Mouse (Mus musculus): ENCODE data around the gene Tbc1d8. TPM values are rescaled to one million over a fixed set of nuclear protein-coding genes. Genes with fewer than 3 reads are reported as not detected.

Tbc1d8 gene
- polyA plus RNA-seq, 1 experiment, result 30.9 TPM

- no peak for TF ChIP-seq POLR2A (IDR thresholded peaks at IDR 0.05; ENCODE audit: borderline replicate concordance, extremely low read depth, low read depth, low read length)
- TF ChIP-seq CTCF (IDR thresholded peaks at IDR 0.05; ENCODE audit: insufficient read depth, low read length), result peak; percentile 98
- no peaks in the 10 kb centered on the region; the same call in 1 of the 2 replicates for H3K4me1 ChIP-seq (ENCODE audit: control insufficient read depth, insufficient read depth, low read length)
- whole genome bisulfite sequencing, result 64% methylated on average over 3 of the region's 3 CpGs
Measured at GRCm38 (mm10) chr1:39392189-39392588, 86.4 kb downstream of the Tbc1d8 start.

GRCm38 (mm10) chr1:39391652-39392051, 86.9 kb downstream of the Tbc1d8 start:
- no peak for DNase-seq
- WGBS, result 91% methylated on average over 6 of the region's 6 CpGs
- no peak overlapping the region for H3K4me3 ChIP-seq (replicated peaks; ENCODE audit: extremely low read depth, low read depth, low read length)
- TF ChIP-seq CTCF (IDR thresholded peaks at IDR 0.05; ENCODE audit: insufficient read depth, low read length) (no peak), POLR2A (IDR thresholded peaks at IDR 0.05; ENCODE audit: borderline replicate concordance, extremely low read depth, low read depth, low read length) (no peak)
- no peaks in the 10 kb centered on the region; the same call in 1 of the 2 replicates for H3K4me1 ChIP-seq (ENCODE audit: control insufficient read depth, insufficient read depth, low read length)

More at GRCm38 (mm10) chr1:39392189-39392588, 86.4 kb downstream of the Tbc1d8 start:
- DNase-seq, result peak; percentile 83
- no peak overlapping the region for H3K4me3 ChIP-seq (replicated peaks; ENCODE audit: extremely low read depth, low read depth, low read length)

GRCm38 (mm10) chr1:39389338-39389737, 89.2 kb downstream of the Tbc1d8 start:
- DNase-seq, result no peak
- WGBS, result 85% methylated on average over 11 of the region's 11 CpGs
- TF ChIP-seq CTCF (IDR thresholded peaks at IDR 0.05; ENCODE audit: insufficient read depth, low read length) (no peak), POLR2A (IDR thresholded peaks at IDR 0.05; ENCODE audit: borderline replicate concordance, extremely low read depth, low read depth, low read length) (no peak)

DNA sequence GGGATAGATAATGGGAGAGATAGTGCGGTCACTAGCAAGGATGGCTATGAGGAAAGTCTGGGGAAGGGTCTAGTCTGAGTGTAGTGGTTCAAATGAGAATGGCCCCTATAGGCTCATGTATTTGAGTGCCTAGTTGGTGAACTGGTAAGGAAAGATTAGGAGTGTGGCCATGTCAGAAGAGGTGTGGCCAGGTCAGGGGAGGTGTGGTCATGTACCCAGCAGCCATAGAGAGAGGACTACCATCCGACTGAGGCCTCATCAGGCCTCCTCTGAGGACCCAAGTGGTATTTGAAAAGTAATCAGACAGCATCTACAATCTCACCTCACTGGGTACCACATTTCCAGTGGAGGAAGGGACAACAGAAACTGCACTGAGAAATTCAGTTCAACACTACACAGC, 90.4 kb downstream of the Tbc1d8 start:
- no peak for DNase-seq
- WGBS, result 72% methylated on average over 2 of the region's 2 CpGs
- TF ChIP-seq POLR2A (IDR thresholded peaks at IDR 0.05; ENCODE audit: borderline replicate concordance, extremely low read depth, low read depth, low read length) (no peak), CTCF (IDR thresholded peaks at IDR 0.05; ENCODE audit: insufficient read depth, low read length) (no peak)
- H3K4me1 ChIP-seq (ENCODE audit: control insufficient read depth, insufficient read depth, low read length), result no peaks in the 10 kb centered on the region
- no peak overlapping the region for H3K4me3 ChIP-seq (replicated peaks; ENCODE audit: extremely low read depth, low read depth, low read length)

More at GRCm38 (mm10) chr1:39389338-39389737, 89.2 kb downstream of the Tbc1d8 start:
- H3K4me3 ChIP-seq (replicated peaks; ENCODE audit: extremely low read depth, low read depth, low read length), result no peak overlapping the region
- no peaks in the 10 kb centered on the region for H3K4me1 ChIP-seq (ENCODE audit: control insufficient read depth, insufficient read depth, low read length)

- no peak for DNase-seq
- WGBS, result 73% methylated on average over 4 of the region's 4 CpGs
- Histone ChIP-seq H3K4me1 (ENCODE audit: control insufficient read depth, insufficient read depth, low read length) (no peaks in the 10 kb centered on the region), H3K4me3 (replicated peaks; ENCODE audit: extremely low read depth, low read depth, low read length) (no peak overlapping the region)
- TF ChIP-seq POLR2A (IDR thresholded peaks at IDR 0.05; ENCODE audit: borderline replicate concordance, extremely low read depth, low read depth, low read length), result no peak
- TF ChIP-seq CTCF (IDR thresholded peaks at IDR 0.05; ENCODE audit: insufficient read depth, low read length), result no peak
Measured at GRCm38 (mm10) chr1:39387497-39387896, 91.1 kb downstream of the Tbc1d8 start.

- Histone ChIP-seq H3K4me3 (replicated peaks; ENCODE audit: extremely low read depth, low read depth, low read length) (no peak overlapping the region), H3K4me1 (ENCODE audit: control insufficient read depth, insufficient read depth, low read length) (no peaks in the 10 kb centered on the region)
- 68% methylated on average over 3 of the region's 3 CpGs for WGBS
- TF ChIP-seq CTCF (IDR thresholded peaks at IDR 0.05; ENCODE audit: insufficient read depth, low read length) (no peak), POLR2A (IDR thresholded peaks at IDR 0.05; ENCODE audit: borderline replicate concordance, extremely low read depth, low read depth, low read length) (no peak)
- no peak for DNase-seq
Measured at GRCm38 (mm10) chr1:39386456-39386855, 92.1 kb downstream of the Tbc1d8 start.

- Histone ChIP-seq H3K4me1 (ENCODE audit: control insufficient read depth, insufficient read depth, low read length) (0 out of 2 replicates have a peak, but pooled peaks cover under 1% of the 10 kb centered on the region), H3K4me3 (replicated peaks; ENCODE audit: extremely low read depth, low read depth, low read length) (no peak overlapping the region)
- TF ChIP-seq CTCF (IDR thresholded peaks at IDR 0.05; ENCODE audit: insufficient read depth, low read length) (no peak), POLR2A (IDR thresholded peaks at IDR 0.05; ENCODE audit: borderline replicate concordance, extremely low read depth, low read depth, low read length) (no peak)
- 67% methylated on average over 9 of the region's 9 CpGs for WGBS
- no peak for DNase-seq
Measured at GRCm38 (mm10) chr1:39384914-39385313, 93.6 kb downstream of the Tbc1d8 start.

DNA sequence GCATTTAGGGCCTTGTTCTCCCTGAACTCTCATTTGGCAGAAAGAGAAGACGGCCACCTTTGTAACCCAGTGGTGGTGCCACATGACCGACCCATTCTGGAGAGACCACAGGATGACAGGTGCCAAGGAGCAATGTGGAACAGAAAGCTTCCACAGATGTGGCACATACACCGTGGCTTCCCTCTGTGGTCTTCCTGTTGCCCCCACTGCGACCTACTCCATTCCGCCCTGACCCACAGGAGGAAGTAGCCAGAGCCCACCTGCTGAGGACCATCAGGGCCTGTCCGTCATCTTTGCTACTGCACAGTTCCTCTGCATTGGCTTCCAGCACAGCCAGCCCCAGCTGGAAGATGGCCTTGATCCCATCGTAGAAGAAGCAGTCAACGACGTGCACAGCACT, 97.5 kb downstream of the Tbc1d8 start:
- TF ChIP-seq CTCF (IDR thresholded peaks at IDR 0.05; ENCODE audit: insufficient read depth, low read length), result no peak
- TF ChIP-seq POLR2A (IDR thresholded peaks at IDR 0.05; ENCODE audit: borderline replicate concordance, extremely low read depth, low read depth, low read length), result no peak
- H3K4me1 ChIP-seq (ENCODE audit: control insufficient read depth, insufficient read depth, low read length), result peaks cover 3% of the 10 kb centered on the region; the same call in 1 of the 2 replicates
- no peak overlapping the region for H3K4me3 ChIP-seq (replicated peaks; ENCODE audit: extremely low read depth, low read depth, low read length)
- DNase-seq, result no peak
- 83% methylated on average over 9 of the region's 9 CpGs for WGBS

GRCm38 (mm10) chr1:39379021-39379420, 99.5 kb downstream of the Tbc1d8 start:
- Histone ChIP-seq H3K4me3 (replicated peaks; ENCODE audit: extremely low read depth, low read depth, low read length) (no peak overlapping the region), H3K4me1 (ENCODE audit: control insufficient read depth, insufficient read depth, low read length) (peaks cover 3% of the 10 kb centered on the region; the same call in 1 of the 2 replicates)
- TF ChIP-seq CTCF (IDR thresholded peaks at IDR 0.05; ENCODE audit: insufficient read depth, low read length) (no peak), POLR2A (IDR thresholded peaks at IDR 0.05; ENCODE audit: borderline replicate concordance, extremely low read depth, low read depth, low read length) (no peak)
- DNase-seq, result no peak
- WGBS, result 37% methylated on average over 5 of the region's 5 CpGs

GRCm38 (mm10) chr1:39378540-39378939, 100.0 kb downstream of the Tbc1d8 start:
- 91% methylated on average over 1 of the region's 1 CpGs for WGBS
- DNase-seq, result no peak
- TF ChIP-seq CTCF (IDR thresholded peaks at IDR 0.05; ENCODE audit: insufficient read depth, low read length) (no peak), POLR2A (IDR thresholded peaks at IDR 0.05; ENCODE audit: borderline replicate concordance, extremely low read depth, low read depth, low read length) (no peak)
- no peak overlapping the region for H3K4me3 ChIP-seq (replicated peaks; ENCODE audit: extremely low read depth, low read depth, low read length)
- peaks cover 3% of the 10 kb centered on the region; the same call in 1 of the 2 replicates for H3K4me1 ChIP-seq (ENCODE audit: control insufficient read depth, insufficient read depth, low read length)

Data from lung, adult 2 months (tissue).